Mouse (Mus musculus) thymus, adult 2 months (tissue): ENCODE data around the gene Olfr646. TPM values are rescaled to one million over a fixed set of nuclear protein-coding genes. Genes with fewer than 3 reads are reported as not detected.

Experiments
- DNase-seq: peaks from one replicate; pipeline ENCODE4 v3.0.0; 2021
- H3K27ac ChIP-seq: fragments of 200-500 bp; 2 replicates; pipeline ENCODE4 v1.5.1; 2012; ENCODE audit warnings: low read length, control low read depth; ENCODE audit not compliant: control insufficient read depth, insufficient read depth
- H3K27me3 ChIP-seq: fragments of 200-500 bp; 2 replicates; pipeline ENCODE4 v1.6.1; 2012; ENCODE audit warnings: mild to moderate bottlenecking, low read length, moderate library complexity, mixed read lengths; ENCODE audit not compliant: control insufficient read depth, insufficient read depth
- H3K36me3 ChIP-seq: fragments of 200-500 bp; 2 replicates; pipeline ENCODE4 v1.6.1; 2012; ENCODE audit warnings: mild to moderate bottlenecking, low read length, moderate library complexity; ENCODE audit not compliant: control insufficient read depth, insufficient read depth
- H3K4me1 ChIP-seq: fragments of 200-500 bp; replicated peaks from 2 replicates; pipeline ENCODE4 v1.6.1; 2012; ENCODE audit warnings: low read length; ENCODE audit not compliant: control insufficient read depth, insufficient read depth
- H3K4me3 ChIP-seq: fragments of 200-500 bp; 2 replicates; pipeline ENCODE4 v1.5.1; 2012; ENCODE audit warnings: mild to moderate bottlenecking, low read length, control low read depth, moderate library complexity; ENCODE audit not compliant: control insufficient read depth, insufficient read depth
- CTCF ChIP-seq: fragments of 200-500 bp; IDR thresholded peaks from 2 replicates; pipeline ENCODE4 v1.5.1; 2012; ENCODE audit warnings: mild to moderate bottlenecking, control low read depth, low read length, moderate library complexity, borderline replicate concordance; ENCODE audit not compliant: control insufficient read depth, poor library complexity, insufficient read depth; ENCODE audit errors: extremely low read depth
- POLR2A ChIP-seq: fragments of 200-500 bp; IDR thresholded peaks from 2 replicates; pipeline ENCODE4 v1.6.1; 2012; ENCODE audit warnings: mild to moderate bottlenecking, low read length, control low read depth, moderate library complexity; ENCODE audit not compliant: control insufficient read depth, poor library complexity, insufficient read depth; ENCODE audit errors: extremely low read depth
- WGBS: fragments of 180-500 bp; shearing (Covaris S2); methylation state at CpG from one replicate; pipeline ENCODE4 v1.1.7; 2018; 5-methylcytosine and 5-hydroxymethylcytosine counted together
- polyA plus RNA-seq: library from polyadenylated mRNA; depleted of rRNA; stranded (reverse); fragments of >200 nt; gene quantifications from 2 replicates; pipeline ENCODE4 v1.2.3, GENCODE M21; 2012; rRNA removed

Olfr646 gene
- polyA plus RNA-seq: 0.04 TPM in 1 of 2 replicates, not detected in the other

DNA sequence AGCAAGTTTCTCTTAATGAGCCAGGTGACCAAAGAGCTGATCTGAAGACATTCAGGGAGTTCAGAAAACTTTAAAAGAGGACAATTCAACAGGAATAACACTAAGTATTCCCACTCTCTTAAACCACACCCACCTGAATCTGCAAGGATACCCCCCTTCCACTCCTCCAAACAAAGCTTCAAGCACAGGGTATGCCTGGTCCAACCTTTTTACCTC, at the start of gene Olfr646:
Gene Olfr646 (plus strand): TSS at position 117 of the 216 bp plus-strand sequence.
- no peaks in the 10 kb centered on the region for H3K27me3 ChIP-seq
- no peak for TF ChIP-seq CTCF
- no peak for TF ChIP-seq POLR2A
- no peak for DNase-seq
- H3K4me3 ChIP-seq: no peak within 1 kb of the TSS
- H3K27ac ChIP-seq: no peak within 1 kb of the TSS
- H3K4me1 ChIP-seq: no peaks in the 10 kb centered on the region
- no peaks in the 10 kb centered on the region for H3K36me3 ChIP-seq

DNA sequence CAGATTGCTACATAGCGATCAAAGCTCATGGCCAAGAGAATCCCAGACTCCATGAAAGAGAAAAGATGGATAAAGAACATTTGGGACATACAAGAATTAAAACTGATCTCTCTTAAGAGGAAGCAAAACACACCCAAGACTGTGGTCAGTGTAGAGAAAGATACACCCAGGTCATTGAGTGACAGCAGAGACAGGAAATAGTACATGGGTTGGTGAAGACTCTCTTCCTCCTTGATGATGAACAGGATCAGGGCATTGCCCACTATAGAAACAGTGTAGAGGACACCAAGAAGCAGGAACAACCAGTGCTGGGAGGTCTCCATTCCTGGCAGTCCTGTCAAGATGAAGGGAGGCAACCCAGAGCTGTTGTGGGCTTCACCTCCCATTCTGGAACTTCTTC, 45.5 kb upstream of the Olfr646 start:
- no peak overlapping the region for H3K27ac ChIP-seq
- 100% methylated on average over 1 of the region's 1 CpGs for WGBS
- no peaks in the 10 kb centered on the region for H3K27me3 ChIP-seq
- H3K4me1 ChIP-seq: no peaks in the 10 kb centered on the region
- no peak overlapping the region for H3K4me3 ChIP-seq
- DNase-seq: no peak
- no peaks in the 10 kb centered on the region for H3K36me3 ChIP-seq
- TF ChIP-seq CTCF (no peak), POLR2A (no peak)

DNA sequence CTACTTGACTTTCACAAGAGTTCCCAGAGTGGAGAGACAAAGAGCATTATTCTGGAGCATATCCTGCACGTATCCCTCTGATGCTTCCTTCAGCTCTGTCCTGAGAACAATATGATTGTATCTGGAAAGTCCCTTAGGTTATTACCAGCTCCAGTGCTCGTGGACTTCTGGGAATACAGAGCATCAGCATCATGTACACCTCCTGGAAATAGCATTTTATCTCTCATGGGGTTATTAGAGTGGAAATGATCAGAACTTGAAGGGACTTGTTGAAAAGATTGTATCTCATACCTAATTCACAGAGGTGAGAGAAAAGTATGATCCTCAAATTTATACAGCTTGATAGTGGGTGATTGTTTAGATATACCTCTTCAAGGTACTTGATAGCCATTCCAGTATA, 43.3 kb upstream of the Olfr646 start, which contains the start of gene 4930516K23Rik:
Gene 4930516K23Rik (minus strand): TSS at position 101 of the 400 bp plus-strand sequence.
- Histone ChIP-seq H3K27ac (no peak within 1 kb of the TSS), H3K4me3 (no peak within 1 kb of the TSS), H3K27me3 (no peaks in the 10 kb centered on the region), H3K4me1 (no peaks in the 10 kb centered on the region), H3K36me3 (no peaks in the 10 kb centered on the region)
- DNase-seq: no peak
- WGBS: 78% methylated on average over 2 of the region's 2 CpGs
- TF ChIP-seq CTCF: no peak
- no peak for TF ChIP-seq POLR2A

DNA sequence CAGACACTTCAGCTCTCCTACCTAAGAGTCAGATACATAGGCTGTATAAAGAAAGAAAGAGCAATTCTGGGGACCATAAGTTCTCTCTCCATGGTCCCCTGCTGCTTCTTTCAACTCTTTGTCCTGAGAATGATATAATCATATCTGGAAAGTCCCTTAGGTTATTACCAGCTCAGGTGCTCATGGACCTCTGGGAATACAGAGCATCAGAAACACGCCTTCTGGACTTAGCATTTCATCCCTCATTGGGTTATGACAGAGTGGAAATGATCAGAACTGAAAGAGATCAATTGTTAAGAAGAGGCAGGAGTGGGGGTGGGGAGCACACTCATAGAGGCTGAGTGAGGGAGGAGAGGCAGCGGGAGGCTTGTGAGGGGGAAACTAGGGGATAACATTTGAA, 32.9 kb upstream of the Olfr646 start, which contains the start of gene Olfr644:
Gene Olfr644 (minus strand): TSS at position 101 of the 400 bp plus-strand sequence.
- no peak within 1 kb of the TSS for H3K4me3 ChIP-seq
- 93% methylated on average over 2 of the region's 2 CpGs for WGBS
- no peaks in the 10 kb centered on the region for H3K4me1 ChIP-seq
- TF ChIP-seq CTCF: no peak
- no peak for TF ChIP-seq POLR2A
- DNase-seq: no peak
- H3K27me3 ChIP-seq: no peaks in the 10 kb centered on the region
- no peaks in the 10 kb centered on the region for H3K36me3 ChIP-seq
- H3K27ac ChIP-seq: no peak within 1 kb of the TSS

DNA sequence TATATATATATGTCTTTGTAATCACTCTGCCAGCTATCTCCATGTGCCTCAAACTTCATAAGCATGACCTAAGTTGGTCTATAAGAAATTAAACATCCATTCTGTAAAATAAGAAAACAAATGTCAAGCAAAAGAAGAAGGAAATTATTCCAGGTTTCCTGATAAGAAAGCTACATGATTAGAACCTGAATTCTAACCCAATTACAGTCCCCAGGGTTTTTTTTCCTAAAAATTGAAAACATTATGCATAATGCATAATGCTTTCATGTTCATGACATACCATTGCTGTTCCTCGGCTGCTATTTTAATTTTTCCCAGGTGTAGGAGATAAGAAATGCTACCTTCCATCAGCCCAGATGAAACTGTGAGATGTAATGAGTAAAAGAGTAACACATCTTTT, 19.3 kb upstream of the Olfr646 start, which contains the start of gene Olfr645:
Gene Olfr645 (minus strand): TSS at position 101 of the 400 bp plus-strand sequence.
- no peaks in the 10 kb centered on the region for H3K27me3 ChIP-seq
- no peak for TF ChIP-seq POLR2A
- no peak for TF ChIP-seq CTCF
- H3K36me3 ChIP-seq: no peaks in the 10 kb centered on the region
- H3K27ac ChIP-seq: no peak within 1 kb of the TSS
- 92% methylated on average over 1 of the region's 1 CpGs for WGBS
- no peak within 1 kb of the TSS for H3K4me3 ChIP-seq
- no peaks in the 10 kb centered on the region for H3K4me1 ChIP-seq
- DNase-seq: no peak

DNA sequence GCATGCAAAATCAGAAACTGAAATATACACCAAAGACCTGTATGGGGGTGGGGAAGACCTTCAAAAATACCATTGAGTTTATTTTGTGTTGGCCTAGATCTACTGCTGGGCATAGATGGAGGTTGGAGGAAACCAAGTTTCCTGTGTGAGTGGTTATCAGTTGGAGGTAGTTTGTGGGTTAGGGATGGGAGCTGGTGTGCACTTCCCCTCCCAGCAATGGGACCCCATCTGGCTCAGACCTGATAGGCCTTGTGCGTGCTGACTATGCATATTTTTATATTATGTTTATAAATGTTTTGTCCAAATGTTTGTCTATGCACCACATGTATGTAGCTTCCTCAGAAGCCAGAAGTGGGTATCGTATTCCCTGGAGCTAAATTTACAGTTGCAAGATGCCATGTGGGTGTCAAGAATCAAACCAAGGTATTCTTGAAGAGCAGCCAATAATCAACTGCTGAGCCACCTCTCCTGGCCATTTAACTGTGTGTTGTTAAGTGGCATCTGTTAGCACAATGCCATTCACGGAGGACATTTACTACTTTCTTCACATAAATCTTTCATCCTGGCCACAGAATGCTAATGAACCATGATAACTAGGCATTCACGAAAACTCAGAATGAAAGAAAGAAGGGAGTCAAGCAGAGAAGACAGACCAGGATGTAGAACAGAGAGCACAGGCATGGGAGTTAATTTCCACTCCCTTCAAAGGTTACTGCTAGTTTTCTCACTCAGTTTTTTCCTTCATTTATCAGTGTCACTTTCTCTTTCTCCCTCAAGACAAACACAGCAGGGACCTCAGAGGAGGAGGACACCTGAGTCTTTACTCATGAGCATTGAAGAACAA, 538 bp upstream of the Olfr646 start:
- H3K27me3 ChIP-seq: no peaks in the 10 kb centered on the region
- no peaks in the 10 kb centered on the region for H3K36me3 ChIP-seq
- TF ChIP-seq CTCF (no peak), POLR2A (no peak)
- 16% methylated on average over 4 of the region's 4 CpGs for WGBS
- no peaks in the 10 kb centered on the region for H3K4me1 ChIP-seq
- H3K27ac ChIP-seq: no peak overlapping the region
- H3K4me3 ChIP-seq: no peak overlapping the region
- no peak for DNase-seq

DNA sequence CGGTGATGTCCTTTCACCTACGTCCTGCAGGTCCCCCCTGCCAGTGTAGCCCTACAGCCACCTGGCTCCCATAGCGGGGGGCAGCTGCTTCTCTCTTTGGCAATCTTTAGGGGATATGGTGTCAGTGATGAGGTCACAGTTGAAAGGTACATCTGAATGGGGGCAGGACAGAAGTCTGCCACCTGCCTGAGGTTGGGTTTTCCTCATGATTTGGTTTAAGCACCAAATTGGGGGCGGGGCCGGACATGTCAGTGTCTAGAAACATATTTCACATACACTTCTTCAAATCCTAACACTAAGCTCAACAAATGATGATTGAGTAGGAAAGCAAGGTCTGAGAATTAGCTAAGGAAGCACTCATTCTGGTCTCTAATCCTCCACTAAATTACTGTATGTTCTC, 25.1 kb downstream of the Olfr646 start, which contains the start of gene Ubqln5:
Gene Ubqln5 (minus strand): TSS at position 101 of the 400 bp plus-strand sequence.
- TF ChIP-seq POLR2A: no peak
- TF ChIP-seq CTCF: no peak
- 82% methylated on average over 5 of the region's 5 CpGs for WGBS
- Histone ChIP-seq H3K27ac (no peak within 1 kb of the TSS), H3K36me3 (no peaks in the 10 kb centered on the region), H3K4me3 (no peak within 1 kb of the TSS), H3K27me3 (no peaks in the 10 kb centered on the region), H3K4me1 (no peaks in the 10 kb centered on the region)
- DNase-seq: no peak

DNA sequence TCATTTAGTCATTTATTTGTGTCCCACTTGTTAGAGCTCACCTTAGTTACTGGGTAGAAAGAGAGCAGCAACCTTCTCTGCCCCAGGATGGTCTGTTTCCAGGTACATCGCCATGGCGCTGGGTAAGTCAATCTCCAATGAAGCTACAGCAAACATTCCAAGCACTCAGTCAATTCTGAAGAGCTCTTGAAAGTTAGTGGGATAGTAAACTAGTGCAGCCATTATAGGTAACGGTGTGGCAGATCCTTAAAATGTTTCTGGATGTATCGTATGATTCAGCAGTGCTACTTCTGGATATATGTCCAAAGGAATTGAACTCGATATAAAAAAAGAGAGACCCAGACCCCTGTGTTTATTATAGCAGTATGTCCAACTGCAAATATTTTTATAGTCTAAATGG, 32.6 kb downstream of the Olfr646 start, which contains the start of gene Olfr643:
Gene Olfr643 (minus strand): TSS at position 101 of the 400 bp plus-strand sequence.
- Histone ChIP-seq H3K4me3 (no peak within 1 kb of the TSS), H3K36me3 (no peaks in the 10 kb centered on the region), H3K4me1 (no peaks in the 10 kb centered on the region), H3K27ac (no peak within 1 kb of the TSS), H3K27me3 (no peaks in the 10 kb centered on the region)
- DNase-seq: no peak
- TF ChIP-seq POLR2A: no peak
- TF ChIP-seq CTCF: no peak
- WGBS: 96% methylated on average over 5 of the region's 5 CpGs
